Mouse (Mus musculus) heart, embryonic 16.5 days (tissue): ENCODE measurements around the gene Foxp1. TPM values are rescaled to one million over a fixed set of nuclear protein-coding genes. Genes with fewer than 3 reads are reported as not detected.
A peak's percentile ranks its signal among the peaks of the same experiment; 100 is the strongest.

Source experiments
- ATAC-seq: fragments of 200-750 bp; cut with Nextera tagmentation; replicated peaks from 2 replicates; pipeline ENCODE4 v1.8.0; 2017; ENCODE audit warnings: moderate number of reproducible peaks; ENCODE audit not compliant: insufficient read depth, low FRiP score; ENCODE audit errors: extremely low read depth
- H3K27ac ChIP-seq: fragments of 300-500 bp; sonication (generic); 2 replicates; pipeline ENCODE4 v1.5.1; 2014; ENCODE audit warnings: mild to moderate bottlenecking, low read length, control low read depth, moderate library complexity
- H3K27me3 ChIP-seq: fragments of 300-500 bp; sonication (generic); 2 replicates; pipeline ENCODE4 v1.6.1; 2014; ENCODE audit warnings: low read length, mixed read lengths; ENCODE audit not compliant: control insufficient read depth, insufficient read depth
- H3K36me3 ChIP-seq: fragments of 300-500 bp; sonication (generic); 2 replicates; pipeline ENCODE4 v1.6.1; 2014; ENCODE audit not compliant: control insufficient read depth, insufficient read depth
- H3K4me1 ChIP-seq: fragments of 300-500 bp; sonication (generic); 2 replicates; pipeline ENCODE4 v1.6.1; 2014; ENCODE audit warnings: low read length, mixed read lengths; ENCODE audit not compliant: control insufficient read depth, insufficient read depth
- H3K4me2 ChIP-seq: fragments of 300-500 bp; sonication (generic); 2 replicates; pipeline ENCODE4 v1.6.1; 2014; ENCODE audit warnings: low read depth, mild to moderate bottlenecking, control low read depth, low read length
- H3K4me3 ChIP-seq: fragments of 300-500 bp; sonication (generic); 2 replicates; pipeline ENCODE4 v1.5.1; 2014; ENCODE audit warnings: mild to moderate bottlenecking, control low read depth, low read length
- H3K9ac ChIP-seq: fragments of 300-500 bp; sonication (generic); 2 replicates; pipeline ENCODE4 v1.6.1; 2014; ENCODE audit warnings: low read length, control low read depth
- H3K9me3 ChIP-seq: fragments of 300-500 bp; sonication (generic); replicated peaks from 2 replicates; pipeline ENCODE4 v1.6.1; 2016; ENCODE audit warnings: low read length; ENCODE audit not compliant: control insufficient read depth
- WGBS: fragments of 180-500 bp; shearing (Covaris S2); extraction: QIAGEN DNeasy Blood & Tissue Kit; methylation state at CpG from one replicate; pipeline ENCODE4 v1.1.7; 2014; 5-methylcytosine and 5-hydroxymethylcytosine counted together
- polyA plus RNA-seq: library from polyadenylated mRNA; unstranded; fragments of >200 nt; fragmentation: Nextera tagmentation; extraction: Ambion mirVana; gene quantifications from 2 replicates; pipeline ENCODE4 v1.2.1, GENCODE M21; 2015

The Foxp1 gene
- polyA plus RNA-seq, 1 experiment from 2014 or later = 59.0 TPM

GRCm38 (mm10) chr6:99492937-99493336, 29.6 kb downstream of the Foxp1 start:
- Histone ChIP-seq H3K36me3 (no peaks in the 10 kb centered on the region), H3K27ac (no peak overlapping the region), H3K27me3 (no peaks in the 10 kb centered on the region), H3K9ac (no peak overlapping the region), H3K4me1 (peaks cover 11% of the 10 kb centered on the region), H3K9me3 (no peaks in the 10 kb centered on the region), H3K4me3 (no peak overlapping the region), H3K4me2 (no peak overlapping the region)
- no peak for ATAC-seq
- whole genome bisulfite sequencing = 18% methylated on average over 3 of the region's 3 CpGs

- WGBS = 62% methylated on average over 6 of the region's 6 CpGs
- ATAC-seq = no peak
These were observed 30.5 kb downstream of the Foxp1 start for GRCm38 (mm10) chr6:99491979-99492544.

GRCm38 (mm10) chr6:99491146-99491545, 31.4 kb downstream of the Foxp1 start:
- Histone ChIP-seq H3K4me1 (peaks cover 8% of the 10 kb centered on the region), H3K4me2 (no peak overlapping the region), H3K27me3 (no peaks in the 10 kb centered on the region), H3K27ac (no peak overlapping the region), H3K36me3 (no peaks in the 10 kb centered on the region), H3K9ac (no peak overlapping the region), H3K4me3 (no peak overlapping the region), H3K9me3 (no peaks in the 10 kb centered on the region)
- 62% methylated on average over 3 of the region's 3 CpGs for WGBS
- 0 out of 2 replicates have a peak, but pooled peaks have one; percentile 55 for ATAC-seq

More at GRCm38 (mm10) chr6:99491979-99492544, 30.5 kb downstream of the Foxp1 start:
- Histone ChIP-seq H3K4me2 (no peak overlapping the region), H3K27me3 (no peaks in the 10 kb centered on the region), H3K4me1 (peaks cover 11% of the 10 kb centered on the region), H3K36me3 (no peaks in the 10 kb centered on the region), H3K27ac (no peak overlapping the region), H3K9ac (no peak overlapping the region), H3K4me3 (no peak overlapping the region), H3K9me3 (no peaks in the 10 kb centered on the region)

GRCm38 (mm10) chr6:99489900-99490648, 32.4 kb downstream of the Foxp1 start:
- Histone ChIP-seq H3K4me2 (no peak overlapping the region), H3K27ac (no peak overlapping the region), H3K9me3 (no peaks in the 10 kb centered on the region), H3K4me1 (peaks cover 17% of the 10 kb centered on the region), H3K36me3 (no peaks in the 10 kb centered on the region), H3K9ac (no peak overlapping the region), H3K27me3 (no peaks in the 10 kb centered on the region), H3K4me3 (no peak overlapping the region)
- 76% methylated on average over 8 of the region's 8 CpGs for WGBS
- ATAC-seq = no peak

- Histone ChIP-seq H3K4me1 (peaks cover 22% of the 10 kb centered on the region), H3K9ac (no peak overlapping the region), H3K27ac (no peak overlapping the region), H3K36me3 (no peaks in the 10 kb centered on the region), H3K4me3 (no peak overlapping the region), H3K4me2 (no peak overlapping the region), H3K27me3 (no peaks in the 10 kb centered on the region), H3K9me3 (no peaks in the 10 kb centered on the region)
- no peak for ATAC-seq
- 73% methylated on average over 10 of the region's 10 CpGs for WGBS
These were observed 33.1 kb downstream of the Foxp1 start for GRCm38 (mm10) chr6:99489423-99489822.

- H3K9me3 ChIP-seq = no peaks in the 10 kb centered on the region
- H3K27ac ChIP-seq = peak overlapping the region; percentile 98
- H3K4me3 ChIP-seq = no peak overlapping the region; the same call in 1 of the 2 replicates
- no peaks in the 10 kb centered on the region for H3K36me3 ChIP-seq
- whole genome bisulfite sequencing = 52% methylated on average over 12 of the region's 12 CpGs
- H3K4me2 ChIP-seq = peak overlapping the region; percentile 69
- H3K9ac ChIP-seq = peak overlapping the region; percentile 76
- H3K4me1 ChIP-seq = peaks cover 19% of the 10 kb centered on the region
- 0 out of 2 replicates have a peak, but pooled peaks have one; percentile 33 for ATAC-seq
- H3K27me3 ChIP-seq = no peaks in the 10 kb centered on the region
These were observed 36.5 kb downstream of the Foxp1 start for GRCm38 (mm10) chr6:99485884-99486640.

GRCm38 (mm10) chr6:99485217-99485883, 37.2 kb downstream of the Foxp1 start:
- H3K9ac ChIP-seq = peak overlapping the region; percentile 76
- H3K4me1 ChIP-seq = peaks cover 19% of the 10 kb centered on the region
- H3K36me3 ChIP-seq = no peaks in the 10 kb centered on the region
- 18% methylated on average over 20 of the region's 20 CpGs for WGBS
- H3K4me3 ChIP-seq = peak overlapping the region; percentile 38
- H3K27me3 ChIP-seq = no peaks in the 10 kb centered on the region
- peak overlapping the region; percentile 69 for H3K4me2 ChIP-seq
- no peaks in the 10 kb centered on the region for H3K9me3 ChIP-seq
- ATAC-seq = peak; percentile 95
- peak overlapping the region; percentile 98 for H3K27ac ChIP-seq

GRCm38 (mm10) chr6:99484884-99485216, 37.7 kb downstream of the Foxp1 start:
- H3K27me3 ChIP-seq = no peaks in the 10 kb centered on the region
- no peaks in the 10 kb centered on the region for H3K9me3 ChIP-seq
- peak overlapping the region; percentile 98 for H3K27ac ChIP-seq
- no peaks in the 10 kb centered on the region for H3K36me3 ChIP-seq
- H3K4me3 ChIP-seq = peak overlapping the region; percentile 38
- peak overlapping the region; percentile 69 for H3K4me2 ChIP-seq
- ATAC-seq = no peak
- 21% methylated on average over 8 of the region's 8 CpGs for WGBS
- peaks cover 19% of the 10 kb centered on the region for H3K4me1 ChIP-seq
- H3K9ac ChIP-seq = peak overlapping the region; percentile 76
